Mouse (Mus musculus) cerebellum, adult 2 months (tissue): ENCODE data around the gene Fbln2. TPM values are rescaled to one million over a fixed set of nuclear protein-coding genes. Genes with fewer than 3 reads are reported as not detected.

Experiments
- DNase-seq, 2 experiments: peaks; one replicate each; pipeline ENCODE4 v3.0.0; 2021
- H3K27ac ChIP-seq: fragments of 200-500 bp; 2 replicates; pipeline ENCODE4 v1.5.1; 2012; ENCODE audit warnings: low read length, control low read depth, inconsistent platforms; ENCODE audit not compliant: insufficient read depth
- H3K27me3 ChIP-seq: fragments of 200-500 bp; 2 replicates; pipeline ENCODE4 v1.6.1; 2012; ENCODE audit warnings: inconsistent platforms, mild to moderate bottlenecking, low read length, moderate library complexity; ENCODE audit not compliant: control insufficient read depth, insufficient read depth
- H3K4me1 ChIP-seq: fragments of 200-500 bp; 2 replicates; pipeline ENCODE4 v1.6.1; 2011; ENCODE audit warnings: low read length; ENCODE audit not compliant: control insufficient read depth, insufficient read depth
- H3K4me3 ChIP-seq: fragments of 200-500 bp; replicated peaks from 2 replicates; pipeline ENCODE3; 2011; ENCODE audit warnings: mild to moderate bottlenecking, low read depth, low read length, control low read depth; ENCODE audit not compliant: insufficient read depth
- CTCF ChIP-seq: fragments of 200-500 bp; IDR thresholded peaks from 2 replicates; pipeline ENCODE4 v1.5.1; 2011; ENCODE audit warnings: low read depth, mild to moderate bottlenecking, control low read depth, low read length, moderate library complexity, borderline replicate concordance; ENCODE audit not compliant: insufficient read depth
- POLR2A ChIP-seq: fragments of 200-500 bp; IDR thresholded peaks from 2 replicates; pipeline ENCODE4 v1.6.1; 2011; ENCODE audit warnings: low read length, control low read depth, borderline replicate concordance; ENCODE audit not compliant: insufficient read depth
- WGBS: fragments of 180-500 bp; shearing (Covaris S2); methylation state at CpG from one replicate; pipeline ENCODE4 v1.1.7; 2018; 5-methylcytosine and 5-hydroxymethylcytosine counted together
- polyA plus RNA-seq: library from polyadenylated mRNA; depleted of rRNA; stranded (reverse); fragments of >200 nt; gene quantifications from 2 replicates; pipeline ENCODE4 v1.2.3, GENCODE M21; 2012

The Fbln2 gene
- polyA plus RNA-seq, 1 experiment = 3.3 TPM

DNA sequence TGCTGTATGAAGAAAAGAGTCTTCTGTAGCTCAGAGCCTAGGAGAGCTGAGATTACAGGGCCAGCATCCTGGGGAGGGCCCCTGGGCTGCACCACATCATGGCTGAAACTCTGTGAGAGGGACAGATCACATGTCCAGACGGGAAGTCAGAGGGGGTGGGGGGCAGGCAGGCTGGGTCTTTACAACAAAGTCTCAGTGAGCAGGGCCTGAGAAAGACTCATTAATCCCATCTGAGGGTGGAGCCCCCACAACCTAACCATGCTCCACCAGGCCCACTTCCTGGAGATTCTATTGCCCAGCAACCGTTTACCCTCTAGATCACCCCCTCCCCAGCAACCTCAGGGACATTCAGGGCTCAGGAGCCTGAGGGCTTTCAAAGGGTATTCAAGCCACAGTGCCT is 2.5 kb upstream of the Fbln2 start:
- no peak overlapping the region for H3K4me3 ChIP-seq
- no peaks in the 10 kb centered on the region; the same call in 1 of the 2 replicates for H3K27me3 ChIP-seq
- 69% methylated on average over 2 of the region's 2 CpGs for WGBS
- no peak for DNase-seq
- peaks cover 9% of the 10 kb centered on the region; the same call in 1 of the 2 replicates for H3K4me1 ChIP-seq
- TF ChIP-seq POLR2A = no peak
- TF ChIP-seq CTCF = no peak
- no peak overlapping the region for H3K27ac ChIP-seq

DNA sequence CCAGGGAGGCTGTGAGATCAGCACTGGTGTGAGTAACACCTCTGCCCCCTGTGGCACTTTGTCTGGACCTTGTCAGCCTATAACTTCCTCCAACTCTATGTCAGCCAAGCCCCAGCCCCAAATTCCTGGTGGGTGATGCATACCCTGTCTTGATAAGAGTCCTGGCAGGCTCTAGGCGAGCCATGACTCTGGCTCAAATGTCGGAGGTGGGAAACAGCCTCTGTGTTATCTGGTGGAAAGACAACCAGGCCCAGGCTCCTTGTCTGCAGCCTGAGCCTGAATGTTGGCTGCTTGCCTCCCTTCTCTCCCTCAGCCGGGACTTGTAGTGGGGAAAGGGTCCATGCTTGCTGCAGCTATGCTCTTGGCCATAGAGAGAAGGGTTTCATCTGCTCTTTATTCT is 1.4 kb upstream of the Fbln2 start:
- WGBS = 85% methylated on average over 3 of the region's 3 CpGs
- TF ChIP-seq POLR2A = no peak
- TF ChIP-seq CTCF = no peak
- H3K27ac ChIP-seq = no peak overlapping the region
- DNase-seq = no peak
- no peak overlapping the region for H3K4me3 ChIP-seq
- peaks cover 9% of the 10 kb centered on the region; the same call in 1 of the 2 replicates for H3K4me1 ChIP-seq
- H3K27me3 ChIP-seq = no peaks in the 10 kb centered on the region; the same call in 1 of the 2 replicates

DNA sequence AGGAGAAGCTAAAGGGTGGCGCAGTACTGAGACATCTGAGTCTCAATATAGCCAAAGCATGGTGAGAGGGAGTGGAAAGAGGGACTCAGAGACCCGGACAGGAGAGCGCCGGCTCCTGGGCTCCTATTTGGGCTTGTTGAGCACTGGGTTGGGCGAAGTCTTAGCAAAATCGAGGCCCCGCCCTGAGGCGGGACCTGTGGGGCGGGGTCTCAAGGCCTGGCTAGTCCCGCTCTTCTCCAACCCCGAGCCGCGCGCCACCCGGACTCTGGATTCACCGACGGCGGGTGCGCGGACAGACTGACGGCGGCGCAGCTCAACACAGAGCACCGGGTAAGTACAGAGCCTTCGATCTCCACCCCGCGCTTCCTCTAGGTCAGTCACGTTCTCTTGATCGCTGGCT is 316 bp downstream of the Fbln2 start:
- Histone ChIP-seq H3K27me3 (no peaks in the 10 kb centered on the region; the same call in 1 of the 2 replicates), H3K27ac (no peak overlapping the region), H3K4me3 (no peak overlapping the region), H3K4me1 (peaks cover 9% of the 10 kb centered on the region; the same call in 1 of the 2 replicates)
- TF ChIP-seq CTCF (no peak), POLR2A (no peak)
- no peak for DNase-seq
- WGBS = 8% methylated on average over 28 of the region's 29 CpGs

DNA sequence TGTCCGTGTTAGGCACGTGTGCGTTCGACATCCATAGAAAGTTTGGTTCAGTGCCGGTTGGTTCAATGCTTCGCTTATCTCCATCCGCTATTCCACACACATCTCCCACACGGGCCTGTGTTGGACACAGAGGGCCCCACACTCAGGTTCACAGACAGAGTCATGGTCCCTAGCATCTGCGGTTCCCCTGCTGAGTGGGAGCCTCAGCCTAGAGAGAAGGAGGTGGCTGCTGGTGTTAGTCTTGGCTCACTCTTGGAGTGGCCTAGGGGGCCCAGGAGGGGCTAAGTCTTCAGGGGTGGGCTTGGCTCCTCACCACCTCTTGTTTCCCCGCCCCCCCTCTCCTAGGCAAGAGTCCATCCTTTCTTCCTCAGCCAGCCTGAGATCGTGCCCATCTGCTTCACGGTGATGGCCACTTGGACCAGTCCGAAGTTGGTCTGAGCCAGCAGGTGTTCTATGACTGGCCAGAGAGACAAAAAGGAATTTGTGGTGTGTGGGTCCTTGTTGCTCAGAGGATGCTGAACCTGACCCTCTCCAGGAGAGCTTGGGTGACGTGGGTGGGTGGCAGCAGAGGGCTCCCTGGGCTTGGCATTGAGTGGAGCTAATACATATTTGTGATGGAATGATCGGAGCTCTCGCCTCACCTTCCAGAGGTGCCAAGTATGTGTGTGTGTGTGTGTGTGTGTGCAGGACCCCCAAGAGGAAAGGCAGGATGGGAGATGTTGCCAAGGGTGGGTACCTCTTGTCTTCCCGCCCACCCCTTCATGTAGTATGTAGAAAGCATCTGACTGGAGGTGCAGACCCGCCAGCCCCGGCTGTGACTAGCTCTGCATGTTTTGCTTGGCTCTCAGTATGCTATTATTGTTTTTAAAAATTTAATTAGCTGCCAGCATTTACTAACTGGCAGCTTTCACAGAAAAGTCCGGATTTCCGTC is 1.3 kb downstream of the Fbln2 start:
- no peak for TF ChIP-seq CTCF
- no peak for TF ChIP-seq POLR2A
- Histone ChIP-seq H3K27me3 (no peaks in the 10 kb centered on the region; the same call in 1 of the 2 replicates), H3K27ac (no peak overlapping the region), H3K4me3 (no peak overlapping the region), H3K4me1 (peaks cover 9% of the 10 kb centered on the region; the same call in 1 of the 2 replicates)
- 24% methylated on average over 21 of the region's 21 CpGs for WGBS
- DNase-seq = no peak

DNA sequence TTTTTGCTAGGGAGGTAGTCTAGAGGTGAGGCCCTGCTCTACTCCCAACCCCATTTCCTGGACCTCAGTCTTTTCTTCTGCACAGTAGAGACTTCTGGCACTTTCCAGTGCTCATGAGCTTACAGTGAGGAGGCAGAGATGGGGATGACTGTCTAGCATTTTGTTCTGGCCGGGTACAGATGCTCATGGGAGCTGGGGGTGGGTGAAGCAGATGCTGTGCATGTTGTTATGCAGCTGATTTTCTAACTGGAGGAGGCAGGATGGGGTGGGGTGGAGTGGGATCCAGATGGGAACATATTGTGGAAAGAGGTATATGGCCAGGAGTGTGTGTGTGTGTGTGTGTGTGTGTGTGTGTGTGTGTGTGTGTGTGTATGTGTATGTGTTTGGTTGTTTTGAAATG is 3.2 kb downstream of the Fbln2 start:
- Histone ChIP-seq H3K4me1 (peaks cover 9% of the 10 kb centered on the region; the same call in 1 of the 2 replicates), H3K27ac (no peak overlapping the region), H3K27me3 (no peaks in the 10 kb centered on the region; the same call in 1 of the 2 replicates), H3K4me3 (no peak overlapping the region)
- TF ChIP-seq POLR2A = no peak
- TF ChIP-seq CTCF = no peak
- WGBS = 68% methylated on average over 1 of the region's 1 CpGs
- no peak for DNase-seq

DNA sequence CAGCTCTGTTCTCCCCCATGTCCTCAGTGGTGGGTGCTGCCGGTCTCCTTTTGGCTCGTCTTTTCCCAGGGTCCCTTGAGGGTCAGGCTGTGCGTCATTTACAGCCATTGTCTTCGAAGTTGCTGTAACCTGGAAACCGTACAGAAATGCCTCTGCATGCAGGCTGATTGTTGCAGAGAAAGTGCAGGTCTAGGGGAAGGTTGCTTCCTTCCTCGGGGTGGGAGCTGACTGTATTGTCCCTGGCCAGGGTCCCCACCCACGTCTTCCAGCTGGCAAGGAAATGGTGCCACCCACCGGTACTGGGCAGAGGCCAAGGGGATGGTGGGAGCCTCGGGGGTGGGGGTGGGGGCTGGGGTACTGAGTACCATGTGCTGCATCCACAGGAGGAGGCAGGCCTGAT is 6.2 kb downstream of the Fbln2 start:
- TF ChIP-seq POLR2A (no peak), CTCF (no peak)
- 47% methylated on average over 9 of the region's 9 CpGs for WGBS
- no peak for DNase-seq
- peaks cover 6% of the 10 kb centered on the region for H3K4me1 ChIP-seq
- no peak overlapping the region for H3K4me3 ChIP-seq
- H3K27ac ChIP-seq = no peak overlapping the region
- no peaks in the 10 kb centered on the region; the same call in 1 of the 2 replicates for H3K27me3 ChIP-seq

DNA sequence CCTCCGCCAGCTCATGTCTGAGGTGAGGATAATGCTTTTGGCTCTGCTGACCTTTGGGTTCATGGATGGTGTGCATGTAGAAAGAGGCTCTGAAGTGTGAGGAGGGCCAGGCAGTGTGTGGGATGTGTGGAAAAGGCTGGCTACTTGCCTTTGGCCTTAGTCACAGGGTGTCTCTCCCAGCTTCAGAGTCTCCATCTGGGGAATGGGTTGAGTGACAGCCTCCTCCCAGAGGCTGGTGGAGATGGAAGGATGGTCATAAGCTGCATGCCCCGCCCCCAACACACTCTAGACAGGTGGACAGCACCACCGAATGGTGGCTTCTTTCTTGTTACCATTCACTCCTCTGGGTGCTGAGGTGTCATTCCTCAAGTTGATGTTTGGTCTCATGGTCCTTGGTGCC is 6.6 kb downstream of the Fbln2 start:
- no peak for TF ChIP-seq POLR2A
- no peak for TF ChIP-seq CTCF

DNA sequence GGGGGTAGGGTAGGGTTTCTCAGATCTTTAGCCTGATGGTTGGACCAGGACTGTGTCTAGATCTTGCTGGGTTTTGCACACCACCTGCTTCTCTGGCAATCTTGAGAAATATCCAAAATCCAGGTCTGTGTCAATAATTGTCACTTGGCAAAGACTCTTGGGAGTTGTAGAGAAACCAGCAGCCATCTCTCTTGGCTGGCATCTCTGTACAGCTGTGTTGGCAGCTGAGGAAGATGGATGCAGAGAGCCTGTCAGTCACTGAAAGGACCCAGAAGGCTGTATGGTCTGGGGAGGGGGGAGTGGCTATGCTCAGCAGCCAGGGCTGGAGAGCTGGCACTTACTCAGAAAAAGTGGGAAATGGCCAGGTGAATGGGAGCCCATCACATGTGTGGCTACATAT is 7.8 kb downstream of the Fbln2 start:
- H3K4me3 ChIP-seq = no peak overlapping the region
- no peak for TF ChIP-seq CTCF
- no peak for TF ChIP-seq POLR2A
- H3K4me1 ChIP-seq = peaks cover 11% of the 10 kb centered on the region
- no peaks in the 10 kb centered on the region for H3K27me3 ChIP-seq
- H3K27ac ChIP-seq = no peak overlapping the region
- no peak for DNase-seq

More for the DNA sequence above, 6.6 kb downstream of the Fbln2 start:
- WGBS = 82% methylated on average over 3 of the region's 3 CpGs
- Histone ChIP-seq H3K27ac (no peak overlapping the region), H3K4me1 (peaks cover 7% of the 10 kb centered on the region), H3K4me3 (no peak overlapping the region), H3K27me3 (no peaks in the 10 kb centered on the region)
- DNase-seq = no peak
